Mouse (Mus musculus) midbrain, embryonic 16.5 days (tissue): ENCODE results near the gene Ttc7b. TPM values are rescaled to one million over a fixed set of nuclear protein-coding genes. Genes with fewer than 3 reads are reported as not detected.

Experiments
- ATAC-seq: fragments of 200-750 bp; cut with Nextera tagmentation; 2 replicates; pipeline ENCODE4 v1.8.0; 2017; ENCODE audit warnings: moderate TSS enrichment
- H3K27ac ChIP-seq: fragments of 300-500 bp; sonication (generic); 2 replicates; pipeline ENCODE4 v1.5.1; 2014; ENCODE audit warnings: mild to moderate bottlenecking, low read length, mixed read lengths
- H3K27me3 ChIP-seq: fragments of 300-500 bp; sonication (generic); 2 replicates; pipeline ENCODE4 v1.6.1; 2014; ENCODE audit warnings: low read depth, low read length, mixed read lengths; ENCODE audit not compliant: control insufficient read depth, insufficient read depth
- H3K36me3 ChIP-seq: fragments of 300-500 bp; sonication (generic); 2 replicates; pipeline ENCODE4 v1.6.1; 2014; ENCODE audit warnings: mild to moderate bottlenecking, low read length, moderate library complexity, mixed read lengths; ENCODE audit not compliant: control insufficient read depth, insufficient read depth
- H3K4me1 ChIP-seq: fragments of 300-500 bp; sonication (generic); 2 replicates; pipeline ENCODE4 v1.6.1; 2014; ENCODE audit warnings: mild to moderate bottlenecking, low read length, mixed read lengths; ENCODE audit not compliant: control insufficient read depth, insufficient read depth
- H3K4me2 ChIP-seq: fragments of 300-500 bp; sonication (generic); 2 replicates; pipeline ENCODE4 v1.6.1; 2014; ENCODE audit warnings: mild to moderate bottlenecking, low read length, mixed read lengths
- H3K4me3 ChIP-seq: fragments of 300-500 bp; sonication (generic); 2 replicates; pipeline ENCODE4 v1.5.1; 2014; ENCODE audit warnings: low read depth, mild to moderate bottlenecking, low read length, moderate library complexity, mixed read lengths
- H3K9ac ChIP-seq: fragments of 300-500 bp; sonication (generic); 2 replicates; pipeline ENCODE4 v1.6.1; 2014; ENCODE audit warnings: low read depth, low read length, mixed read lengths
- H3K9me3 ChIP-seq: fragments of 300-500 bp; sonication (generic); replicated peaks from 2 replicates; pipeline ENCODE4 v1.6.1; 2014; ENCODE audit warnings: mild to moderate bottlenecking, low read length, mixed read lengths; ENCODE audit not compliant: control insufficient read depth, poor library complexity, severe bottlenecking
- WGBS: fragments of 180-500 bp; shearing (Covaris S2); extraction: QIAGEN DNeasy Blood & Tissue Kit; methylation state at CpG from one replicate; pipeline ENCODE4 v1.1.7; 2014; 5-methylcytosine and 5-hydroxymethylcytosine counted together
- polyA plus RNA-seq: library from polyadenylated mRNA; unstranded; fragments of >200 nt; fragmentation: Nextera tagmentation; extraction: Ambion mirVana; gene quantifications from 2 replicates; pipeline ENCODE4 v1.2.1, GENCODE M21; 2015

Ttc7b gene
- polyA plus RNA-seq, 1 experiment from 2014 or later: 7.2 TPM

DNA sequence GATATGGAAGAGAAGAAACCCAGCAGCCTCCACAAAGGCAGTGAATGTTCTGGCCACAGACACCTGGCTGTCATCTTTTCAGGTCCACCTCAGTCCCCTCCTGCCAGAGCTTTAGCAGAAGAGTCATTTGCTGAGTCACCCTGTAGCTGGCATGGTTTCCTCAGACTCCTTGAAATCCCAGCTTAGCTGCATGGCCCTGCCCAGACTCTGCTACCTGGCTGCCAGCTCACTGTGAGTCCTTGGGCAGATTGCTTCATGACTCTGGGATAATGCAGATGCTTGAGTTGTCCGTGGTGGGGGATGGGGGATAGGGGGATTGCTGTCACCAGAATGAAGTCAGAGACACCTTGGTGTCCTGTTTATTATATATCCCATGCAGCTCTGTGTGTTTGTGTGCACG lies 247.6 kb downstream of the Ttc7b start:
- Histone ChIP-seq H3K4me2 (no peak overlapping the region), H3K27ac (no peak overlapping the region), H3K36me3 (no peaks in the 10 kb centered on the region), H3K9me3 (no peaks in the 10 kb centered on the region), H3K4me1 (peaks cover 16% of the 10 kb centered on the region), H3K9ac (no peak overlapping the region), H3K4me3 (no peak overlapping the region), H3K27me3 (no peaks in the 10 kb centered on the region)
- no peak for ATAC-seq
- 83% methylated on average over 2 of the region's 2 CpGs for WGBS

DNA sequence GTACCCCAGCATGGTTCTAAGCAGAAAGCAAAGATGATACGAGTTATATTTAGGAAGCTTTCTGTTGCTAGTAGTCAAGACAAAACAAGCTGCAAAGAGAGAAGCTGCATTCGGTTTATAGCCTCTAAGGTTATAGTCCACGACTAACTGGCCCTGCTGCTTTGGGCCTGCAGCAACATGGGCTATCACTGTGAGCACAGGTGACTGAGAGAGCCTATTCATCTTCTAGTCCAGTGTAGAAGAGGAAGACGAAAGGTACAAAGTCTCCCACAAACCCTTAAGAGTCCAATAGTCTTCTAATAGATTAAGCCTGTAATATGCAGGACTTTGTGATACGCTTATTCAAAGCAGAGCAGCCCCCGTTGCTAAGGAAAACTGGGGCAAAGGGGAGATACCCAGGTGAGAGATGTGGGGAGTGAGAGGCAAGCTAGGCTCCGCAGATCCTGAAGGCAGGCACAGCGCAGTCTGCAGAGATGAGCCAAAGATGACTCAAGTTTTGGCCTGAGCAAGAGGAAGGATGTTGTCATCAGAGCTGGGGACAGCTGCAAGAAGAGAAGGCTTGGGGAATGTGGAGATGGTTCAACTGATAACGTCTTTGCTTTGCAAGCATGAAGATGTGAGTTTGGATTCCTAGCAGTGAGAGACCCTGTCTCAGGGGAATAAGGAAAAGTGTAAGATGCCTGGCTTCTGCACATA lies 250.5 kb downstream of the Ttc7b start:
- H3K4me2 ChIP-seq: no peak overlapping the region
- no peak overlapping the region for H3K27ac ChIP-seq
- 86% methylated on average over 9 of the region's 9 CpGs for WGBS
- H3K36me3 ChIP-seq: no peaks in the 10 kb centered on the region
- no peak overlapping the region for H3K9ac ChIP-seq
- no peak overlapping the region for H3K4me3 ChIP-seq
- H3K9me3 ChIP-seq: no peaks in the 10 kb centered on the region
- H3K27me3 ChIP-seq: no peaks in the 10 kb centered on the region
- H3K4me1 ChIP-seq: peaks cover 13% of the 10 kb centered on the region
- ATAC-seq: no peak

DNA sequence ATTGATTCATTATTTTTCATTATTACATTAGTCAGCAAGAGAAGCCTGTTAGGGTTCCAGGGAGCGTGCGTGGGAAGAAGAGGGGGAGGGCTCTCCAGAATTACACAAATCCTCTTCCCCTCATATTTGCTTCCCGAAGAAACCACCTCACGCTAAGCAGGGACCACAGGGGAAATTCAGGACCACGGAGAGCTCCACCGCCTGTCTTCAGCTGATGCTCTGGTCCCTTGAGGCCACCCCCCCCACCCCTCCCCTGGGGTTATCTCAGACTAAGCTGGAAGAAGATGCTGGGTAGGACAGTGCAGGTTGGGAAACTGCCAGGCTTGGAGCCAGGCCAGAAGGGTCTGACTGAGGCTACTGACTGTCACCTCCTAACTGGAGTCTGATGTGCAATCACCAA lies 252.6 kb downstream of the Ttc7b start:
- Histone ChIP-seq H3K4me3 (no peak overlapping the region), H3K27me3 (no peaks in the 10 kb centered on the region), H3K4me1 (peaks cover 13% of the 10 kb centered on the region), H3K36me3 (no peaks in the 10 kb centered on the region), H3K9ac (no peak overlapping the region), H3K9me3 (no peaks in the 10 kb centered on the region), H3K4me2 (no peak overlapping the region), H3K27ac (no peak overlapping the region)
- no peak for ATAC-seq
- WGBS: 16% methylated on average over 6 of the region's 6 CpGs

DNA sequence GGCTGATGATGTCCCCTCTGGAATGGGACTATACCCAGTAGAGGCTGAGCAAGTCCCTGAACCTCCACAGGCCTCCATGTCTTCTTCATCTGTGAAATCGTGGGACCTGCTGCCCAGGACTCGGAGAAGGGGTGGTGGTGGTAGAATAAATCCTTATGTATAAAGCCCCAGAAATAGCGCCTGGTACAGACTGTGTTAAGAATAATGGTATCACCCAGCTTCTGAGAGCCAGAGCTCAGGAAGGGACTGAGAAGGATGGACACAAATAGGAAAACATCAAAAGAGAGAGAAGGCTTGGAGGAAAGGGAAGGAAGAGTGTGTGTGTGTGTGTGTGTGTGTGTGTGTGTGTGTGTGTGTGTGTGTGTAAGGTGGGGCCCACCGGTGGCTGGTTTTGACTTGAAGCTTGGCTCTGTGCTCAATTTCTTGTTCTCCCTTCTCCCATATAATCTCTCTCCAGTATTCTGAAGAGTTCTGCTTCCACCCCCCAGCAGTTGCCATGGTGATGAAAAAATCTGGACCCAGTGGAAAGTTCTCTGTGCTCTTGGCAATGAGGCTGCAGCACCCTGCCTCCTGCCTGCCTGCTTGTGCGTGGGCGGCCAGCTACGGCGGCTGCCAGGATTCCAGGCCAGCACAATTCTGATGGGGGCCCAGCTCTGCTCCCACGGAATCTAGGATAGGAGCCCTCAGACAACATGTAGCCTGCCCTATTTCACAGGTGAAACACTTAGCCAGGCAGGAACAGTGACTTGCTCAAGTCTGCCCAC lies 254.9 kb downstream of the Ttc7b start:
- WGBS: 40% methylated on average over 8 of the region's 9 CpGs
- Histone ChIP-seq H3K4me1 (peaks cover 13% of the 10 kb centered on the region), H3K9ac (peak overlapping the region; percentile 33), H3K27ac (peak overlapping the region; percentile 75), H3K4me3 (no peak overlapping the region), H3K4me2 (no peak overlapping the region), H3K27me3 (no peaks in the 10 kb centered on the region), H3K9me3 (no peaks in the 10 kb centered on the region), H3K36me3 (no peaks in the 10 kb centered on the region)
- peak; percentile 89 for ATAC-seq

DNA sequence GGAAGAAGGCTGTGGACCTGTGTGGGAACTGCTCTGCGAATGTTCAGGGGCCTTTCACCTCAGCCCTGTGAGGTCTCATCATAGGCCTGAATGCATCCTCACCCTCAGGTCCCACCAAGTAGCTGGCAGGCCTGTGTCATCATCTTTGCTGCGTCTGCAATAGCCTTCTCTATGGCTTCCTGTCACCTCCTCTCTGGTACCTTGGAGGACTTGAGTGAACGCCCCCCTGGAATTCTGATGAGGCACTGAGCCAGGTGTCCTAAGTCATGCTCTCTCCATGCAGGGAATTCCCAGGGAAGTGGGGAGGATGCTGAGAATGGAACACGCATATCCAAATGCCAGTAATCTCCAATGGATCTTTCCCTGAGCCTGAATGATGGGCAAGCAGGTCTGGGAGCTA lies 255.7 kb downstream of the Ttc7b start:
- H3K4me2 ChIP-seq: no peak overlapping the region
- ATAC-seq: no peak
- H3K9ac ChIP-seq: no peak overlapping the region
- H3K9me3 ChIP-seq: no peaks in the 10 kb centered on the region
- H3K36me3 ChIP-seq: no peaks in the 10 kb centered on the region
- 82% methylated on average over 4 of the region's 4 CpGs for WGBS
- peak overlapping the region; percentile 75 for H3K27ac ChIP-seq
- peaks cover 13% of the 10 kb centered on the region for H3K4me1 ChIP-seq
- no peak overlapping the region for H3K4me3 ChIP-seq
- no peaks in the 10 kb centered on the region for H3K27me3 ChIP-seq

DNA sequence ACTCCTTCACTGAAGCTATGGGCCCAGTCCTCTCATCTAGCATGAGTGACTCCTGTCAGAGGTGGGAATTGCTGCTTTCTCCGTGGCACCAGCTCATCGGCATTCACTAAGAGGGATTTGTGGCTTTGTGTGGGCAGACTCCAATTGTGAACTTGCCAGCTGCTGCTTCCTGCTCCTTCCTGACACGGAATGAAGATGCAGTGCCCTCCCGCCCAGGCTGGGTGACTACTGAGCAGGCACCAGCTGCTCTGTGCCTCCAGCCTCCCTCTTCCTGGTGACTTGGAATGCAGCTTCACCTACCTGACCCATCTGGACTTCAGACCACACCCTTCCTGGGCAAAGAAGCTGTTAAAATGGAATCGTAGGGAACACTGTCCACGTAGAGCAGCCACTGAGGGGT lies 257.8 kb downstream of the Ttc7b start:
- Histone ChIP-seq H3K4me3 (no peak overlapping the region), H3K4me1 (peaks cover 13% of the 10 kb centered on the region), H3K27me3 (no peaks in the 10 kb centered on the region), H3K9me3 (no peaks in the 10 kb centered on the region), H3K4me2 (no peak overlapping the region), H3K36me3 (no peaks in the 10 kb centered on the region), H3K27ac (no peak overlapping the region), H3K9ac (no peak overlapping the region)
- no peak for ATAC-seq
- WGBS: 68% methylated on average over 6 of the region's 6 CpGs

DNA sequence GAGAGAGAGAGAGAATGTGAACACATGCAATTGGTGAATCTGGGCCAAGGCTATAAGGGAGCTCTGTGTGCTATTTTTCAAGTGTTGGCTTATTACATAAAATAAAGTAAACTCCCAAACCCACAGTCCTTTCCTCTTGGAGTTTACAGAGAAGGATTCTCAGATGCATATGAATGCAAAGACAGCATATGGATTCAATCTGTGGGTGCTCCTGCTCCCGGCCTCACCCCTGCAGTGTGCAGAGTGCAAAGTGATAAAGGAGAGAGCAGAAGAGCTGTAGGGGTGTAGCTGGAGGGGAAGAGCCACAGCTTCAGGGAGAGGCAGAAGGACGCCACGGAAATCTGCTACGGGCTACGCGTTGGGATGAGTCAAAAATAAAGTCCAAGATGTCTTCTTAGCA lies 258.9 kb downstream of the Ttc7b start:
- Histone ChIP-seq H3K4me1 (peaks cover 13% of the 10 kb centered on the region), H3K9me3 (no peaks in the 10 kb centered on the region), H3K27me3 (no peaks in the 10 kb centered on the region), H3K4me3 (no peak overlapping the region), H3K4me2 (no peak overlapping the region), H3K36me3 (no peaks in the 10 kb centered on the region), H3K9ac (no peak overlapping the region), H3K27ac (no peak overlapping the region)
- 85% methylated on average over 6 of the region's 6 CpGs for WGBS
- ATAC-seq: no peak

DNA sequence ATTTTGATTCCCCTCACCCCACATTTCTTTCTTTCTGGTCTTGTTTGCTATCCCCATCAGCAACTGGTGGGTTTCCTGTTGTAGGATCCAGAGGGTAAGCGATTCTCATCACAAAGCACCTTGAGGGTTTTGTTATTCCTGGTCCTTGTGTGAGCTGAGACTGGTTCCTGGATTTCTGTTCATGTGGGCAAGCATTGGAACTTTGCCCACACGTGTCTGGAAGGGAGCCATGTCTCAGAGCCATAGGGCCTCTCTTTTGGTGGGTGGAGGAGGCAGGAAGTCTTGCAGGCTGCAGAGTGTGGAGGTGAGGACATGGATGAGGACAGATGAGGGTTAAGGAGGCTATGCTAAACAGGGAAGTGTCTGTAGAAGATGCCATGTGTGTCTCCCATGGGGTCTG lies 260.5 kb downstream of the Ttc7b start:
- H3K9ac ChIP-seq: no peak overlapping the region
- no peaks in the 10 kb centered on the region for H3K36me3 ChIP-seq
- WGBS: 80% methylated on average over 2 of the region's 2 CpGs
- H3K27ac ChIP-seq: no peak overlapping the region
- ATAC-seq: no peak
- no peaks in the 10 kb centered on the region for H3K27me3 ChIP-seq
- H3K4me1 ChIP-seq: peaks cover under 1% of the 10 kb centered on the region; the same call in 1 of the 2 replicates
- no peaks in the 10 kb centered on the region for H3K9me3 ChIP-seq
- H3K4me3 ChIP-seq: no peak overlapping the region
- H3K4me2 ChIP-seq: no peak overlapping the region

DNA sequence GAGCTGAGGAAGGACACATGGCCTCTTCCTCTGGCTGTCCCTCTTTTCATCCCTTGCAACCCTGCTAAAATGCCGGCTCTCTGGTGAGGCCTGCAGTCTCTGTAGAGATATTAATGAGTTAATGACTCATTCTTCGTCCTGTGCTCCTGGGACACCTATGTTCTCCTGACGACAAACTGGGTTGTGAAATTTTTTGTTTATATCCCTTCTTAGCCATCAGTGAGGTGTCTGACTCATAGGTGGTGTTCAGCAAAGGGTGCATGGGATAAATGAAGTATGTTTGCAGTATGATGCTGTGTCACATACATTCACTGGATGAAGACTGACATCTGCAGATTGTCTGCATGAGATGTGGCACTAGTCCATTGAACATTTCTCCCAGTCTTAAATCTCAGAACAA lies 262.8 kb downstream of the Ttc7b start:
- Histone ChIP-seq H3K27ac (no peak overlapping the region), H3K9ac (no peak overlapping the region), H3K4me1 (no peaks in the 10 kb centered on the region), H3K4me3 (no peak overlapping the region), H3K4me2 (no peak overlapping the region), H3K27me3 (no peaks in the 10 kb centered on the region), H3K36me3 (no peaks in the 10 kb centered on the region), H3K9me3 (no peaks in the 10 kb centered on the region)
- WGBS: 84% methylated on average over 3 of the region's 3 CpGs
- ATAC-seq: no peak
